Mouse (Mus musculus) kidney, postnatal 0 days (tissue): Measurements from ENCODE around the gene Shisal2b. TPM values are rescaled to one million over a fixed set of nuclear protein-coding genes. Genes with fewer than 3 reads are reported as not detected.

ENCODE experiments used
- ATAC-seq: fragments of 200-750 bp; cut with Nextera tagmentation; replicated peaks from 2 replicates; pipeline ENCODE4 v1.8.0; 2017; ENCODE audit warnings: low read depth, moderate number of reproducible peaks, moderate TSS enrichment, moderate library complexity; ENCODE audit not compliant: low FRiP score
- DNase-seq: peaks from one replicate; pipeline ENCODE4 v3.0.0-alpha.2; 2016; ENCODE audit warnings: low spot score
- H3K27ac ChIP-seq: fragments of 300-500 bp; sonication (generic); 2 replicates; pipeline ENCODE4 v1.5.1; 2014; ENCODE audit warnings: mild to moderate bottlenecking
- H3K27me3 ChIP-seq: fragments of 300-500 bp; sonication (generic); 2 replicates; pipeline ENCODE4 v1.6.1; 2014; ENCODE audit warnings: low read length, mixed read lengths; ENCODE audit not compliant: insufficient read depth
- H3K36me3 ChIP-seq: fragments of 300-500 bp; sonication (generic); 2 replicates; pipeline ENCODE4 v1.6.1; 2014; ENCODE audit warnings: low read length, mixed read lengths; ENCODE audit not compliant: insufficient read depth
- H3K4me1 ChIP-seq: fragments of 300-500 bp; sonication (generic); replicated peaks from 2 replicates; pipeline ENCODE4 v1.6.1; 2014; ENCODE audit warnings: antibody characterized with exemption, low read length, mixed read lengths; ENCODE audit not compliant: insufficient read depth
- H3K4me2 ChIP-seq: fragments of 300-500 bp; sonication (generic); 2 replicates; pipeline ENCODE4 v1.6.1; 2014; ENCODE audit warnings: mild to moderate bottlenecking, low read length, moderate library complexity, mixed read lengths
- H3K4me3 ChIP-seq: fragments of 300-500 bp; sonication (generic); replicated peaks from 2 replicates; pipeline ENCODE4 v1.5.1; 2014; ENCODE audit warnings: low read depth, low read length
- H3K9ac ChIP-seq: fragments of 300-500 bp; sonication (generic); 2 replicates; pipeline ENCODE4 v1.6.1; 2014; ENCODE audit warnings: low read depth, low read length
- H3K9me3 ChIP-seq: fragments of 300-500 bp; sonication (generic); replicated peaks from 2 replicates; pipeline ENCODE4 v1.6.1; 2016; ENCODE audit warnings: low read length, inconsistent platforms, mixed read lengths
- CTCF ChIP-seq: IDR thresholded peaks from 2 replicates; pipeline ENCODE4 v1.5.1; 2016; ENCODE audit warnings: antibody characterized with exemption, low read depth, mild to moderate bottlenecking, moderate library complexity
- WGBS: fragments of 180-500 bp; shearing (Covaris S2); extraction: QIAGEN DNeasy Blood & Tissue Kit; methylation state at CpG from one replicate; pipeline ENCODE4 v1.1.7; 2014; 5-methylcytosine and 5-hydroxymethylcytosine counted together
- polyA plus RNA-seq: library from polyadenylated mRNA; unstranded; fragments of >200 nt; fragmentation: Nextera tagmentation; extraction: Ambion mirVana; gene quantifications from 2 replicates; pipeline ENCODE4 v1.2.1, GENCODE M21; 2015

Gene Shisal2b
- polyA plus RNA-seq, 1 experiment from 2014 or later: 0.71 TPM

- DNase-seq (peak; percentile 43), ATAC-seq (peak; percentile 71)
- WGBS: 44% methylated on average over 7 of the region's 7 CpGs
- Histone ChIP-seq H3K9me3 (no peaks in the 10 kb centered on the region), H3K9ac (no peak overlapping the region), H3K4me3 (no peak overlapping the region), H3K36me3 (peaks cover 13% of the 10 kb centered on the region), H3K4me2 (no peak overlapping the region), H3K4me1 (no peaks in the 10 kb centered on the region), H3K27ac (no peak overlapping the region), H3K27me3 (no peaks in the 10 kb centered on the region)
- no peak for TF ChIP-seq CTCF
Observed at GRCm38 (mm10) chr13:104799566-104800182, 64.0 kb downstream of the Shisal2b start.

- Histone ChIP-seq H3K4me2 (no peak overlapping the region), H3K9ac (no peak overlapping the region), H3K27me3 (no peaks in the 10 kb centered on the region), H3K27ac (no peak overlapping the region), H3K36me3 (peaks cover 9% of the 10 kb centered on the region; the same call in 1 of the 2 replicates), H3K4me1 (no peaks in the 10 kb centered on the region), H3K9me3 (no peaks in the 10 kb centered on the region), H3K4me3 (no peak overlapping the region)
- DNase-seq (no peak), ATAC-seq (0 out of 2 replicates have a peak, but pooled peaks have one; percentile 49)
- no peak for TF ChIP-seq CTCF
- WGBS: 71% methylated on average over 8 of the region's 8 CpGs
Observed at GRCm38 (mm10) chr13:104799067-104799466, 64.6 kb downstream of the Shisal2b start.

Other genes with a start within 250 kb of the Shisal2b start
- gene Srek1ip1, start 71.4 kb downstream of the Shisal2b start, polyA plus RNA-seq: 30.4 and 33.4 TPM in 2 replicates
- gene Cwc27, start 46.8 kb downstream of the Shisal2b start, polyA plus RNA-seq: 25.4 and 27.6 TPM in 2 replicates
- gene Rgs7bp, start 191.0 kb upstream of the Shisal2b start, polyA plus RNA-seq: 1.4 TPM in 2 replicates
- not detected in 2 replicates for gene 4933425L06Rik, start 218.2 kb upstream of the Shisal2b start, polyA plus RNA-seq